Mouse (Mus musculus) 3T3-L1 (cell line): Measurements from ENCODE around the gene Mrgpra2b.
"Not testable (repeated sequence)": the region's sequence is repeated elsewhere in the genome, so short reads cannot be mapped to it uniquely, and the experiment has no call there.

Source experiments
- DNase-seq: peaks from one replicate; pipeline ENCODE4 v3.0.0-alpha.2; 2015; ENCODE audit warnings: low read depth, low spot score

Mrgpra2b gene

GRCm38 (mm10) chr7:47528762-47529161 lies at the start of gene Mrgpra2b:
Gene Mrgpra2b, minus strand, starts transcription at chr7:47528862.
- DNase-seq = no peak

GRCm38 (mm10) chr7:47516379-47516778 lies 12.3 kb downstream of the Mrgpra2b start:
- no peak for DNase-seq

GRCm38 (mm10) chr7:47515050-47515449 lies 13.6 kb downstream of the Mrgpra2b start:
- no peak for DNase-seq

- DNase-seq = no peak
Measured at GRCm38 (mm10) chr7:47502953-47503352, 25.7 kb downstream of the Mrgpra2b start.

GRCm38 (mm10) chr7:47491266-47491665 lies 37.4 kb downstream of the Mrgpra2b start:
- DNase-seq = not testable (repeated sequence)

GRCm38 (mm10) chr7:47489438-47489837 lies 39.2 kb downstream of the Mrgpra2b start:
- DNase-seq = not testable (repeated sequence)

- not testable (repeated sequence) for DNase-seq
Measured at GRCm38 (mm10) chr7:47483181-47483580, 45.5 kb downstream of the Mrgpra2b start.

- not testable (repeated sequence) for DNase-seq
Measured at GRCm38 (mm10) chr7:47473904-47474303, 54.8 kb downstream of the Mrgpra2b start.

- DNase-seq = not testable (repeated sequence)
Measured at GRCm38 (mm10) chr7:47465278-47465981, 63.2 kb downstream of the Mrgpra2b start.

- not testable (repeated sequence) for DNase-seq
Measured at GRCm38 (mm10) chr7:47452015-47452414, 76.6 kb downstream of the Mrgpra2b start, which contains the start of gene Mrgpra2a. Gene Mrgpra2a, minus strand, starts transcription at chr7:47452139.

GRCm38 (mm10) chr7:47445729-47446128 lies 82.9 kb downstream of the Mrgpra2b start:
- not testable (repeated sequence) for DNase-seq

- DNase-seq = not testable (repeated sequence)
Measured at GRCm38 (mm10) chr7:47436463-47436862, 92.2 kb downstream of the Mrgpra2b start.

GRCm38 (mm10) chr7:47427815-47428508 lies 100.7 kb downstream of the Mrgpra2b start:
- DNase-seq = not testable (repeated sequence)
